In the genomic region with DNA sequence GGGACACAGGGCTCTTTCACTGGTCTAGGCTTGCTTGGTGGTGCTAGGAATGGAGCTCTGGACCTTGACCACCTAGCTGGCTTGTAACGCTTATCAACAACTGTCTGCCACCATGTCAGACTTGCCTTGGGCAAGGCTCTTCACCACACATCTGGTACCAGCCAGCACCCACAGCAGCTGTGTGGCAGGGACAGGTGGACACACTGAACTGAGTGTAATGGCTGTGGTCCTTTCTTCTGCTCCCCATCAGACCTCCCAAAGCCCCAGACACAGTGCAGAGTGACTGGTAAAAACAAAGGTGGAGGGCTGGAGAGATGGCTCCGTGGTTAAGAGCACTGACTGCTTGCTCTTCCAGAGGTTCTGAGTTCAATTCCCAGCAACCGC, we compare ENCODE assay signal across 13 mouse cellular contexts. TPM values are rescaled to one million over a fixed set of nuclear protein-coding genes. Genes with fewer than 3 reads are reported as not detected.
DNase-seq lines count a peak whose midpoint lies in the region; ATAC-seq and TF ChIP-seq lines count a peak whose summit lies in the region.
"Had no signal": no experiment of that assay in that cellular context is flagged by ENCODE, and none has a peak within 500 bp of the region (broad histone marks: within the 10 kb centered on the region; RNA-seq: fewer than 3 reads in every experiment).

No protein-coding gene starts in this region.

- no peak for DNase-seq in gastrocnemius, adult 2 months
- no peak for DNase-seq in gastrocnemius, postnatal 25 days
- no peak for DNase-seq in kidney, adult 18-20 months
- no peak for DNase-seq in embryonic facial prominence, embryonic 10.5 days (ENCODE audit: low spot score)
- DNase-seq in liver, embryonic 13.5 days, result no peak
- DNase-seq in right cerebral cortex, postnatal 10 days (ENCODE audit: low spot score in 2 of 2), result no peak
- DNase-seq in urinary bladder, postnatal 4 days (ENCODE audit: low spot score in 2 of 2), result no peak
- DNase-seq: layer of hippocampus, adult 9-11 months; midbrain, embryonic 14.5 days had no signal

- 82% methylated on average over 3 of the region's 3 CpGs for WGBS in kidney, embryonic 15.5 days
- 81% methylated on average over 3 of the region's 3 CpGs for WGBS in embryonic facial prominence, embryonic 10.5 days
- 56% methylated on average over 3 of the region's 3 CpGs for WGBS in liver, embryonic 13.5 days (ENCODE audit: insufficient replicate concordance)

- H3K9ac ChIP-seq in kidney, embryonic 15.5 days, result no peak overlapping the region
- H3K9ac ChIP-seq in liver, embryonic 13.5 days, result no peak overlapping the region
- H3K9ac ChIP-seq: liver, embryonic 14.5 days had no signal

- no peak for ATAC-seq in kidney, embryonic 15.5 days (replicated peaks; ENCODE audit: low FRiP score)
- no peak for ATAC-seq in liver, embryonic 13.5 days (ENCODE audit: low read depth)
- ATAC-seq: activated CD4-positive, CD25-positive, alpha-beta regulatory T cell, adult 4 months; forebrain, embryonic 16.5 days had no signal

- no peaks in the 10 kb centered on the region for H3K9me3 ChIP-seq in kidney, embryonic 15.5 days (replicated peaks)
- no peaks in the 10 kb centered on the region for H3K9me3 ChIP-seq in embryonic facial prominence, embryonic 10.5 days
- H3K9me3 ChIP-seq in liver, embryonic 13.5 days (replicated peaks), result no peaks in the 10 kb centered on the region

- intact Hi-C loops in gastrocnemius, adult 2 months (cut with DNase I), result no loop called here

- peak overlapping the region; percentile 67 for H3K4me2 ChIP-seq in kidney, embryonic 15.5 days
- peak overlapping the region; percentile 63 for H3K4me2 ChIP-seq in liver, embryonic 13.5 days

- TF ChIP-seq CTCF in gastrocnemius, adult 2 months (IDR thresholded peaks at IDR 0.05), result no peak

- peak overlapping the region; percentile 81 for H3K27ac ChIP-seq in gastrocnemius, adult 2 months
- peak overlapping the region; percentile 95 for H3K27ac ChIP-seq in kidney, embryonic 15.5 days
- H3K27ac ChIP-seq in embryonic facial prominence, embryonic 10.5 days (replicated peaks), result peak overlapping the region; percentile 83
- peak overlapping the region; percentile 81 for H3K27ac ChIP-seq in liver, embryonic 13.5 days
- H3K27ac ChIP-seq: liver, embryonic 14.5 days had no signal

- peak overlapping the region; percentile 74 for H3K4me3 ChIP-seq in gastrocnemius, adult 2 months
- H3K4me3 ChIP-seq in kidney, embryonic 15.5 days (replicated peaks), result 0 out of 2 replicates have a peak overlapping the region, but pooled peaks have one; percentile 22
- no peak overlapping the region for H3K4me3 ChIP-seq in embryonic facial prominence, embryonic 10.5 days
- no peak overlapping the region for H3K4me3 ChIP-seq in liver, embryonic 13.5 days (replicated peaks)

- peaks cover 3% of the 10 kb centered on the region; the same call in 1 of the 2 replicates for H3K36me3 ChIP-seq in kidney, embryonic 15.5 days
- no peaks in the 10 kb centered on the region for H3K36me3 ChIP-seq in embryonic facial prominence, embryonic 10.5 days (replicated peaks)
- H3K36me3 ChIP-seq in liver, embryonic 13.5 days, result no peaks in the 10 kb centered on the region

- H3K4me1 ChIP-seq in kidney, embryonic 15.5 days, result peaks cover 87% of the 10 kb centered on the region
- H3K4me1 ChIP-seq in embryonic facial prominence, embryonic 10.5 days, result peaks cover 78% of the 10 kb centered on the region
- peaks cover 56% of the 10 kb centered on the region for H3K4me1 ChIP-seq in liver, embryonic 13.5 days (replicated peaks)

- H3K27me3 ChIP-seq in kidney, embryonic 15.5 days, result no peaks in the 10 kb centered on the region
- H3K27me3 ChIP-seq in embryonic facial prominence, embryonic 10.5 days (replicated peaks; ENCODE audit: low read depth, poor library complexity, severe bottlenecking), result peaks cover 72% of the 10 kb centered on the region
- peaks cover 22% of the 10 kb centered on the region for H3K27me3 ChIP-seq in liver, embryonic 13.5 days

RNA-seq across cellular contexts. Expression of a gene that starts 17.9 kb away (rescaled TPM):
- total RNA-seq in gastrocnemius, adult 2 months (2021), result under 1 TPM; 0.06 to 0.28 TPM
- under 1 TPM in 1 of 2 experiments, not detected in 1; 0.35 TPM for total RNA-seq in gastrocnemius, postnatal 25 days (2021)
- 0.66 and 0.84 TPM in 2 replicates for polyA plus RNA-seq in kidney, embryonic 15.5 days (2015; fragmentation: Nextera tagmentation; extraction: Ambion mirVana)
- polyA plus RNA-seq in embryonic facial prominence, embryonic 10.5 days (2016; fragmentation: Nextera tagmentation; extraction: Ambion mirVana), result 0.28 and 0.41 TPM in 2 replicates
- 0.10 and 0.15 TPM in 2 replicates for polyA plus RNA-seq in liver, embryonic 13.5 days (2015; fragmentation: Nextera tagmentation; extraction: Ambion mirVana)

RNA-seq across cellular contexts. Expression of a gene that starts 28.7 kb away (rescaled TPM):
- total RNA-seq in gastrocnemius, adult 2 months (2021), result not detected
- total RNA-seq in gastrocnemius, postnatal 25 days (2021), result under 1 TPM in 1 of 2 experiments, not detected in 1; 0.11 TPM
- polyA plus RNA-seq in kidney, embryonic 15.5 days (2015; fragmentation: Nextera tagmentation; extraction: Ambion mirVana), result 6.1 and 8.4 TPM in 2 replicates
- 10.7 and 11.0 TPM in 2 replicates for polyA plus RNA-seq in embryonic facial prominence, embryonic 10.5 days (2016; fragmentation: Nextera tagmentation; extraction: Ambion mirVana)
- polyA plus RNA-seq in liver, embryonic 13.5 days (2015; fragmentation: Nextera tagmentation; extraction: Ambion mirVana), result 0.20 and 0.27 TPM in 2 replicates
- polyA plus RNA-seq: activated CD4-positive, CD25-positive, alpha-beta regulatory T cell, adult 4 months had no signal

RNA-seq across cellular contexts. Expression of a gene that starts 30.5 kb away (rescaled TPM):
- total RNA-seq in gastrocnemius, adult 2 months (2021), result not detected
- under 1 TPM; 0.29 to 0.31 TPM for total RNA-seq in gastrocnemius, postnatal 25 days (2021)
- polyA plus RNA-seq in kidney, embryonic 15.5 days (2015; fragmentation: Nextera tagmentation; extraction: Ambion mirVana), result 1.2 and 1.5 TPM in 2 replicates
- 0.49 and 0.54 TPM in 2 replicates for polyA plus RNA-seq in embryonic facial prominence, embryonic 10.5 days (2016; fragmentation: Nextera tagmentation; extraction: Ambion mirVana)
- 0.03 TPM in 1 of 2 replicates, not detected in the other for polyA plus RNA-seq in liver, embryonic 13.5 days (2015; fragmentation: Nextera tagmentation; extraction: Ambion mirVana)

RNA-seq across cellular contexts. Expression of a gene that starts 57.8 kb away (rescaled TPM):
- total RNA-seq in gastrocnemius, adult 2 months (2021), result 1 to 10 TPM; 6.3 to 8.4 TPM
- 10 to 100 TPM in 1 of 2 experiments, 1 to 10 TPM in 1; 6.0 to 11.0 TPM for total RNA-seq in gastrocnemius, postnatal 25 days (2021)
- 40.8 and 51.0 TPM in 2 replicates for polyA plus RNA-seq in kidney, embryonic 15.5 days (2015; fragmentation: Nextera tagmentation; extraction: Ambion mirVana)
- 12.2 and 13.4 TPM in 2 replicates for polyA plus RNA-seq in embryonic facial prominence, embryonic 10.5 days (2016; fragmentation: Nextera tagmentation; extraction: Ambion mirVana)
- polyA plus RNA-seq in liver, embryonic 13.5 days (2015; fragmentation: Nextera tagmentation; extraction: Ambion mirVana), result 5.0 and 5.3 TPM in 2 replicates

Comparison
In these comparisons a context has a peak if more than half of its experiments do, and no peak if none do; other contexts are left out.
1. H3K4me3 ChIP-seq: peak in gastrocnemius, adult 2 months (single experiment) and kidney, embryonic 15.5 days (single experiment); none in embryonic facial prominence, embryonic 10.5 days (single experiment) and liver, embryonic 13.5 days (single experiment).
2. Peak in every context shown above with its lines, with median percentiles within 50 percentile points of each other: H3K27ac ChIP-seq.